Mouse (Mus musculus): ENCODE measurements at regions not wholly inside any gene's neighbourhood (a gene's known extent, or its start where the extent isn't known, plus 50 kb on each side); places are given as distances from the start of the nearest gene placed in this dataset.
A peak's percentile ranks its signal among the peaks of the same experiment; 100 is the strongest.

DNA sequence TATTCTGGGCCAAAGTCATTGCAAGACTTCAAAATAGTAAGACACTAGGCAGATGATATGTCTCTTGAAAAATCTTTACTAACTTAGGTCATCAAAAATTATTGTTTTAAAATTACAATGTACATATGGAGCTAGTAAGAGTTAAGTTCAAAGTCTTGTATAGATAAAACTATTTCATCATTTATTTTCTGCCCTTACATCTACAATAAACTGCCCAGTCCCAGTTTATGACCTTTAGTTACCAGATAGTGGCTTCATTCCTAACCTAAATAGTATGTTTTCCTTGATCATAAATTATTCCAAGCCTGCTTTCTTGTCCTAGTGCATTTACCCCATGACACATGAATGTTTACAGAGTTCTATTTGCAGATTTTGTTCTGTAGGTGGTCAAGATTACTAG lies 72.9 kb downstream of the Manea start:
- Histone ChIP-seq H3K4me1 (replicated peaks; ENCODE audit: control insufficient read depth, insufficient read depth, low read length) (no peaks in the 10 kb centered on the region), H3K27me3 (replicated peaks; ENCODE audit: control insufficient read depth, insufficient read depth, low read length) (no peaks in the 10 kb centered on the region), H3K4me3 (ENCODE audit: low read depth, low read length) (no peak overlapping the region), H3K9ac (ENCODE audit: low read depth, low read length) (no peak overlapping the region), H3K36me3 (ENCODE audit: control insufficient read depth, insufficient read depth) (no peaks in the 10 kb centered on the region), H3K9me3 (ENCODE audit: control insufficient read depth) (no peaks in the 10 kb centered on the region), H3K4me2 (replicated peaks; ENCODE audit: low read depth) (no peak overlapping the region), H3K27ac (ENCODE audit: low read depth, low read length) (no peak overlapping the region)
- peak; percentile 63 for ATAC-seq
- no peak for TF ChIP-seq CTCF (IDR thresholded peaks at IDR 0.05; ENCODE audit: low read depth)

DNA sequence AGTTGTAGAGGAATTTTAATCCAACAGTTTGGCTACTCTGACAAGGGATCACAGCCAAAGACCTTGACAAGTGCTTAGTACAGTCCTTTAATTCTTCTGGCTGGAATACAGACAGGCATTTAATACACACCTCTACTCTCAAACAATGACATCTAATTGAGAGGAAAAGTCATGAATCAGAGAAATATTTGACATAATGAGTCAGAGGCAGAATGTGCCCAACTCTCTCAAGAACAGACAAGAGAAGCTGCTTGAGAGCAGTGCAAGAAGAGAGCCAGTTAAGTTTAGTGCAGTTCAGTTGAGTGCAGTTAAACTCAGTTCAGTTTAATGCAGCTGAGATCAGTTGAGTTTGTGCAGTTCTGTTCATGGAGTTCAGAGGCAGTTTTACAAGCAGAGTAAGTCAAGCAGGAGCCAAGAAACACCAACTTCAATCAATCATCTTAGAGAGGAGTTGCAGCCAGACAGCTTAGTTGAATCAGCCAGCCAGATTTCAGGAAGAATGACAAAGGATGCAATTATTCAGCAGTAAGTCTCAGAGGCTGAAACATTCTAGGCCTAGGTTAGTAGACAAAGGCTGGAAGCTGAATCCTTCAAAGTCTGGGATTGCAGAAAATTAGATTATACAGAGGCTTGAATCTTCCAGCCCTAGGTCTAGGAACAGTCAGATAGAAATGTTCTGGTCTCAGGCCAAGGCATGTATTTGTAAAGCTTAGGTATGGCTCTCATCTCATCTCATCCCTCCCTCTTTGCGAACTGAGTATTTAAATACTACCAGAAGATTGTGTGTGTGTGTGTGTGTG lies 87.3 kb downstream of the Manea start:
- no peak overlapping the region for H3K9ac ChIP-seq (ENCODE audit: low read depth, low read length)
- no peaks in the 10 kb centered on the region for H3K36me3 ChIP-seq (ENCODE audit: control insufficient read depth, insufficient read depth)
- ATAC-seq = no peak
- no peak for TF ChIP-seq CTCF (IDR thresholded peaks at IDR 0.05; ENCODE audit: low read depth)
- 90% methylated on average over 1 of the region's 1 CpGs for WGBS
- no peaks in the 10 kb centered on the region for H3K9me3 ChIP-seq (ENCODE audit: control insufficient read depth)
- no peaks in the 10 kb centered on the region for H3K27me3 ChIP-seq (replicated peaks; ENCODE audit: control insufficient read depth, insufficient read depth, low read length)
- H3K4me2 ChIP-seq (replicated peaks; ENCODE audit: low read depth) = no peak overlapping the region
- H3K4me1 ChIP-seq (replicated peaks; ENCODE audit: control insufficient read depth, insufficient read depth, low read length) = no peaks in the 10 kb centered on the region
- no peak overlapping the region for H3K4me3 ChIP-seq (ENCODE audit: low read depth, low read length)
- H3K27ac ChIP-seq (ENCODE audit: low read depth, low read length) = no peak overlapping the region

DNA sequence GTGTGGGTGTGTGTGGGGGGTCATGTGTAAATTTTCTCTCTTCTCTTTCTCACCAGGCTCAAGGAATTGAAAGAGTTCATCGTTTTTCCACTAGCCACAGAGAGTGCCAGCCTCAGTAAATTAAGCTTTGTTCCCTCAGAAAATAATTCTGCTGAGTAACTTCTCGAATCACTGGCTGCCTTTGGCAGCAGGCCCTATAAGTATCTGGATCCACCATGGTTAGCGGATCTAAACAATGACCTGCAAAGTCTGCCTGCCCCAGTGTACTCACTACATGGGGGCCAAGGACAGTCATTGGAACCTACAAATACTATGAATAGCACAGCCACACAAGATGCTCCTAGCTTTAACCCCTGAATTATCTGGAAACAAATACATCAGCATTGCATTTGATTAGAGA lies 90.8 kb downstream of the Manea start:
- no peak for TF ChIP-seq CTCF (IDR thresholded peaks at IDR 0.05; ENCODE audit: low read depth)
- ATAC-seq = no peak
- 70% methylated on average over 3 of the region's 3 CpGs for WGBS

DNA sequence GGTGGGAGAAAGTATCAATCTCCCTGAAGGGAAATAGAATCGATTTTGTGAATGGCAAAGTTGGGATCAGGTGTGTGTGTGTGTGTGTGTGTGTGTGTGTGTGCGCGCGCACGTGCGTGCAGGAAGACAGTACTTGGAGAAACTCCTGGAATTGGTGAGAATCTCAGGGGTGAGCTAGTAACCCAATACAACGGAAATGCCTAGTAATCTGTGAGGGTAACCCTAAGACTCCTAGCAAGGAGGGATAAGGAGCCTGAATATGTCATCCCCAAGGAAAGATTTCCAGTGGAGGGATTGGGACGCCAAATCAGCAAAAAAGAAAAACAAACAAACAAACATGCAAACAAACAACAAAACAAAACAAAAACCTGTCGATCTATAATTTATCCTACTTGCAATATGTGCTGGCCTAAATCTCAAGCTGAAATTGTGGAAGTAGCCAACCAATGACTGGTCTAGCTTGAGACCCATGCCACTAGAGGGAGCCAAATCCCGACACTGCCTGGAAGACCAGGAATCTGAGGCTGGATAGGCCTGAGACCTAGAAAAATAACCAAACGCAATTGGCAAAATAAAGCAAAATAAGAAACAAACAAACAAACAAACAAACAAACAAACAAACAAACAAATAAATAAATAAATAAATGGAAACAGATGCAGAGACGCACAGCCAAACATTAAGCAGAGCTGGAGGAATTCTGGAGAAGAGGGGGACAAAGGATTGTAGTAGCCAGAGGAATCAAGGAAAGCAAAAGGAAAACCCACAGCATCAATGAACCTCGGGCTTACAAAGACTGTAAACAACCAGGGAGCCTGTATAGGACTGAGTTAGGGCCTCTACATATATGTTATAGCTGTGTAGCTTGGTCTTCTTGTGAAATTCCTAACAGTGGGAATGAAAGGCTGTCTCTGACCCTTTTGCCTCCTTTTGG lies 98.5 kb downstream of the Manea start:
- no peak for ATAC-seq

More for the DNA sequence above, 90.8 kb downstream of the Manea start:
- no peak overlapping the region for H3K27ac ChIP-seq (ENCODE audit: low read depth, low read length)
- no peaks in the 10 kb centered on the region for H3K27me3 ChIP-seq (replicated peaks; ENCODE audit: control insufficient read depth, insufficient read depth, low read length)
- no peaks in the 10 kb centered on the region for H3K36me3 ChIP-seq (ENCODE audit: control insufficient read depth, insufficient read depth)
- no peaks in the 10 kb centered on the region for H3K9me3 ChIP-seq (ENCODE audit: control insufficient read depth)
- H3K4me2 ChIP-seq (replicated peaks; ENCODE audit: low read depth) = no peak overlapping the region
- no peak overlapping the region for H3K9ac ChIP-seq (ENCODE audit: low read depth, low read length)
- no peaks in the 10 kb centered on the region for H3K4me1 ChIP-seq (replicated peaks; ENCODE audit: control insufficient read depth, insufficient read depth, low read length)
- no peak overlapping the region for H3K4me3 ChIP-seq (ENCODE audit: low read depth, low read length)

DNA sequence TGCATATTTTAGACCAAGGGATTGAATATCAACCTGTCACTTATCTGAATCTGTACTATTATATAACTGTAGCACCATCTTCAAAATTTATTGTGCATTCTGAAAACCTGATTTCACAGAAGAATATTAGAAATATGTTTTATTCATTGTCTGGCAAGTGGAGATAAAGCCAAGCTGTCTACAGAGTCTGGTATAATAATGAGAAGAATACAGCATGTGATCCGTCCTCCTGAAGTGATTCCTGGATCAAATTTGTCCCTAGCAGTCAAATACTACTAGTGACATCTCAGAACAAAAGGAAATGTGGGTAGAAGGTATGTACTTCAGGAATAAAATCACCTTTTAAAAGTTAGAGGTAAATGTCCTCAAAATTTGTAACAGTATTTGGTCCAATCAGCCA lies 123.4 kb downstream of the Manea start:
- no peak for ATAC-seq
- H3K9ac ChIP-seq (ENCODE audit: low read depth, low read length) = no peak overlapping the region
- H3K4me2 ChIP-seq (replicated peaks; ENCODE audit: low read depth) = no peak overlapping the region
- no peak for TF ChIP-seq CTCF (IDR thresholded peaks at IDR 0.05; ENCODE audit: low read depth)
- WGBS = 76% methylated on average over 1 of the region's 1 CpGs
- H3K27me3 ChIP-seq (replicated peaks; ENCODE audit: control insufficient read depth, insufficient read depth, low read length) = no peaks in the 10 kb centered on the region
- no peaks in the 10 kb centered on the region for H3K4me1 ChIP-seq (replicated peaks; ENCODE audit: control insufficient read depth, insufficient read depth, low read length)
- H3K9me3 ChIP-seq (ENCODE audit: control insufficient read depth) = no peaks in the 10 kb centered on the region
- H3K4me3 ChIP-seq (ENCODE audit: low read depth, low read length) = no peak overlapping the region
- H3K27ac ChIP-seq (ENCODE audit: low read depth, low read length) = no peak overlapping the region
- H3K36me3 ChIP-seq (ENCODE audit: control insufficient read depth, insufficient read depth) = no peaks in the 10 kb centered on the region

More for the DNA sequence above, 98.5 kb downstream of the Manea start:
- Histone ChIP-seq H3K27ac (ENCODE audit: low read depth, low read length) (no peak overlapping the region), H3K4me2 (replicated peaks; ENCODE audit: low read depth) (no peak overlapping the region), H3K9ac (ENCODE audit: low read depth, low read length) (no peak overlapping the region), H3K9me3 (ENCODE audit: control insufficient read depth) (no peaks in the 10 kb centered on the region), H3K27me3 (replicated peaks; ENCODE audit: control insufficient read depth, insufficient read depth, low read length) (no peaks in the 10 kb centered on the region), H3K4me3 (ENCODE audit: low read depth, low read length) (no peak overlapping the region), H3K4me1 (replicated peaks; ENCODE audit: control insufficient read depth, insufficient read depth, low read length) (no peaks in the 10 kb centered on the region), H3K36me3 (ENCODE audit: control insufficient read depth, insufficient read depth) (no peaks in the 10 kb centered on the region)
- TF ChIP-seq CTCF (IDR thresholded peaks at IDR 0.05; ENCODE audit: low read depth) = peak; percentile 88
- 65% methylated on average over 13 of the region's 13 CpGs for WGBS
